Mouse (Mus musculus): ENCODE measurements around the gene Meis2. TPM values are rescaled to one million over a fixed set of nuclear protein-coding genes. Genes with fewer than 3 reads are reported as not detected.

Gene Meis2
- total and polyA plus RNA-seq, 3 experiments: 3.1 to 9.8 TPM; not detected in 1

DNA sequence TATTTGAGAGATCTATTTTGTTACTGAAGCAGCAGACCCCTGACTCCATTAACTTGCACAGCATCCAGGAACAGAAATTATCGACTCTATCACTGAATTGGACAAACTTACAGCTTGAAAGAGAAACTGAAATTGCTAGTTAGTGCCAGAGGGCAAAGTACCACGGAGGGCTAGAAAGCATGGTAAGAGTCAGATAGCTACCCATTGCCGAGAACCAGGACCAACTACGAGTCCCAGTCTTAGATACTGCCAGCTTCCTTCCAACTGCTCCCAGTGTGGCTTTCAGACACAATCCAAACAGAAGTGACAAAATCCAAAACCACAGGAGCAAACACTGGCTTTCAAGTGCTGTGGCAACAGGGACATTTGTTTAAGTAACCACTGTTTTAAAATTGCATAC lies 81.2 kb downstream of the Meis2 start:
- no peaks in the 10 kb centered on the region for H3K9me3 ChIP-seq (replicated peaks; ENCODE audit: insufficient read depth, low read length)
- DNase-seq (ENCODE audit: low read depth, low spot score): no peak
- no peaks in the 10 kb centered on the region for H3K79me2 ChIP-seq (ENCODE audit: control insufficient read depth, insufficient read depth, low read length, poor library complexity)

GRCm38 (mm10) chr2:115980490-115980889 lies 85.1 kb downstream of the Meis2 start:
- TF ChIP-seq BHLHE40 (IDR thresholded peaks at IDR 0.05; ENCODE audit: borderline replicate concordance, low read depth, low read length) (no peak), HCFC1 (IDR thresholded peaks at IDR 0.05; ENCODE audit: low read depth, low read length) (no peak), MAFK (IDR thresholded peaks at IDR 0.05; ENCODE audit: borderline replicate concordance, low read depth, low read length) (no peak), RAD21 (IDR thresholded peaks at IDR 0.05; ENCODE audit: low read depth, low read length) (no peak)
- Histone ChIP-seq H3K4me1 (ENCODE audit: control insufficient read depth in 1 of 2, insufficient read depth in 2 of 2, low read length in 2 of 2) (peaks cover 5 to 15% of the 10 kb centered on the region in 2 experiments), H3K4me3 (ENCODE audit: control insufficient read depth in 1 of 2, insufficient read depth in 1 of 2, low read depth in 2 of 2, low read length in 2 of 2) (no peak overlapping the region), H3K9ac (ENCODE audit: control insufficient read depth, low read depth, low read length, poor library complexity, severe bottlenecking) (no peak overlapping the region), H3K27me3 (ENCODE audit: control insufficient read depth in 1 of 2, insufficient read depth in 2 of 2, low read length in 2 of 2) (no peaks in the 10 kb centered on the region), H3K36me3 (ENCODE audit: control insufficient read depth in 1 of 2, insufficient read depth in 2 of 2, low read length in 2 of 2) (peaks cover 0 to 16% of the 10 kb centered on the region in 2 experiments; a peak in 2 of 4 replicates), H3K9me3 (replicated peaks; ENCODE audit: insufficient read depth, low read length) (no peaks in the 10 kb centered on the region), H3K79me2 (ENCODE audit: control insufficient read depth, insufficient read depth, low read length, poor library complexity) (no peaks in the 10 kb centered on the region), H3K27ac (ENCODE audit: control insufficient read depth, low read depth, low read length) (no peak overlapping the region)
- no peak for DNase-seq (ENCODE audit: low read depth, low spot score)

More for the DNA sequence above, 81.2 kb downstream of the Meis2 start:
- Histone ChIP-seq H3K36me3 (ENCODE audit: control insufficient read depth in 1 of 2, insufficient read depth in 2 of 2, low read length in 2 of 2) (peaks cover 0 to under 1% of the 10 kb centered on the region in 2 experiments; a peak in 3 of 4 replicates), H3K27me3 (ENCODE audit: control insufficient read depth in 1 of 2, insufficient read depth in 2 of 2, low read length in 2 of 2) (no peaks in the 10 kb centered on the region), H3K4me1 (ENCODE audit: control insufficient read depth in 1 of 2, insufficient read depth in 2 of 2, low read length in 2 of 2) (peaks cover 0 to 1% of the 10 kb centered on the region in 2 experiments; a peak in 1 of 4 replicates), H3K27ac (ENCODE audit: control insufficient read depth, low read depth, low read length) (no peak overlapping the region), H3K9ac (ENCODE audit: control insufficient read depth, low read depth, low read length, poor library complexity, severe bottlenecking) (no peak overlapping the region), H3K4me3 (ENCODE audit: control insufficient read depth in 1 of 2, insufficient read depth in 1 of 2, low read depth in 2 of 2, low read length in 2 of 2) (no peak overlapping the region)
- TF ChIP-seq RCOR1 (IDR thresholded peaks at IDR 0.05; ENCODE audit: low read depth, low read length) (no peak), GATA1 (IDR thresholded peaks at IDR 0.05; ENCODE audit: low read depth, low read length) (no peak), EP300 (IDR thresholded peaks at IDR 0.05; ENCODE audit: low read depth in 1 of 2, low read length in 2 of 2) (no peak), MAZ (IDR thresholded peaks at IDR 0.05; ENCODE audit: low read depth, low read length) (no peak), MAFK (IDR thresholded peaks at IDR 0.05; ENCODE audit: borderline replicate concordance, low read depth, low read length) (no peak), HCFC1 (IDR thresholded peaks at IDR 0.05; ENCODE audit: low read depth, low read length) (no peak), ZKSCAN1 (IDR thresholded peaks at IDR 0.05; ENCODE audit: low read depth, low read length) (no peak), NRF1 (IDR thresholded peaks at IDR 0.05; ENCODE audit: insufficient read depth, low read depth, low read length, poor library complexity, severe bottlenecking) (no peak), GABPA (IDR thresholded peaks at IDR 0.05; ENCODE audit: low read depth, low read length) (no peak), POLR2AphosphoS5 (IDR thresholded peaks at IDR 0.05; ENCODE audit: borderline replicate concordance, low read depth, low read length) (no peak), SIN3A (IDR thresholded peaks at IDR 0.05; ENCODE audit: low read length) (no peak), KAT2A (conservative IDR thresholded peaks at IDR 0.05; ENCODE audit: low read depth, low read length) (no peak), RAD21 (IDR thresholded peaks at IDR 0.05; ENCODE audit: low read depth, low read length) (no peak), TBP (IDR thresholded peaks at IDR 0.05; ENCODE audit: low read depth, low read length) (no peak), POLR2AphosphoS2 (IDR thresholded peaks at IDR 0.05; ENCODE audit: low read length) (no peak), ZNF384 (IDR thresholded peaks at IDR 0.05; ENCODE audit: low read depth, low read length) (no peak), E2F4 (IDR thresholded peaks at IDR 0.05; ENCODE audit: borderline replicate concordance, low read depth, low read length) (no peak)

Data from MEL (cell line).